Mouse (Mus musculus) c-Kit-positive CD71-positive TER-119-positive erythroid progenitor cells, embryonic 14.5 days (primary cell): ENCODE data around the gene Tctex1d4.

ENCODE experiments used
- DNase-seq: peaks from one replicate; pipeline ENCODE4 v3.0.0-alpha.2; 2013; ENCODE audit warnings: low spot score

The Tctex1d4 gene

DNA sequence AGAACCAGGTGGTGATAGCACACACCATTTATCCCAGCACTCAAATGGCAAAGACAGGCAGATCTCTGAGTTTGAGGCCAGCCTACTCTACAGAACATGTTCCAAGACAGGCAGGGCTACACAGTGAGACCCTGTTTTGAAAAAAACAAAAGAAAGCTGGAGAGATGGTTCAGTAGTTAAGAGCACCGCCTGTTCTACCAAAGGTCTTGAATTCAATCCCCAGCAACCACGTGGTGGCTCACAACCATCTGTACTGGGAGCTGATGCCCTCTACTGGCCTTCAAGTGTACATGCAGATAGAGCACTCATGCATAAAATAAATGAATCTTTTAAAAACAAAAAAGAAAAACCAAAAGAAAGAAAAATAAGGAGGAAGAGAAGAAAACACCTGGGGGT, 12.6 kb downstream of the Tctex1d4 start:
- peak; percentile 62 for DNase-seq

DNA sequence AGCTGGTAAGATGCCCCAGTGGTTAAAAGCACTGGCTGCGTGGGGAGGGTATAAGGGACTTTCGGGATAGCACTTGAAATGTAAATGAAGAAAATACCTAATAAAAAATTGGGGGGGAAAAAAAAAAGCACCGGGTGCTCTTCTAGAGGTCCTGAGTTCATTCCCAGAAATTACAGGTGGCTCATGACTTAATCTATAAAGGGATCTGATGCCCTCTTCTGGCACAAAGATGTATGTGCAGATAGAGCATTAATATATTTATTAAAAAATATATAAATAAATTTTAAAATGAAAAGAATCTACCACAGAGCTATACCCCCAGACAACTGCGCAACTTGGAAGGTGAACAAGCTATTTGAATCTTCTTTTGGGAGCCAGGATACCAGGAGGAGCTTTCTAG, 14.0 kb downstream of the Tctex1d4 start:
- DNase-seq = no peak

DNA sequence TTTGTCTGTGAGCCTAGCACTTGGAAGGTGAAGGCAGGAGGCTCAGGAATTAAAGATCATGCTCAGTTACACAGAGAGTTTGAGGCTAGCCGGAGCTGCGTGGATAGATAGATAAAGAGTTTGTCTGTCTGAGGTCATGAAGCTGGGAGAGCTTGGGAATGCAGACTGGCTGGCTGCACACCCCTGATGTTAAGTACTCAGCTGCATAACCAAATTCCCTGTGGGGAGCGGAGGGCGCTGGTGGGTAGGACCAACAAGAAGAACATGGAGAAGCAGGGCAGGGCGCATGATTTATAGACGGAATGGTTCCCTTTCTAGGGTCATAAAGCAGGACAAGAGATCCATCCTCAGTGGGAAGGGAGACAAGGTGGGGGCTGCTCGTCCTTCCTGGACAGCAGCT, 16.4 kb downstream of the Tctex1d4 start:
- no peak for DNase-seq

DNA sequence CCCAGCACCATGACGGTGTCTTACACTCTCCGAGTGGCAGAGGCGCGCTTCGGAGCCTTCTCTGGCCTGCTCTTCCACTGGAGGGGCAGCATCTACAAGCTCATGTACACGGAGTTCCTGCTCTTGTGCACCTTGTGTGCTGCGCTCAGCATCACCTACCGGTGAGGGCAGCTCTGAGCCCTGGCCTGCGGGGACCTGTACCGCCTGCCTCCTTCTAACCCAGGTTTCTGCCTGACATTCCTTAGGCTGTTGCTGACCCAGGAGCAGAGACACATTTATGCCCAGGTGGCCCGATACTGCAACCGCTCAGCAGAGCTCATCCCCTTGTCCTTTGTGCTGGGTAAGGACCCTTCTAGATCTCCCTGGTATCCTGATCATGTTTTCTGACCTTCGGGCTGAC, 18.7 kb downstream of the Tctex1d4 start:
- no peak for DNase-seq

DNA sequence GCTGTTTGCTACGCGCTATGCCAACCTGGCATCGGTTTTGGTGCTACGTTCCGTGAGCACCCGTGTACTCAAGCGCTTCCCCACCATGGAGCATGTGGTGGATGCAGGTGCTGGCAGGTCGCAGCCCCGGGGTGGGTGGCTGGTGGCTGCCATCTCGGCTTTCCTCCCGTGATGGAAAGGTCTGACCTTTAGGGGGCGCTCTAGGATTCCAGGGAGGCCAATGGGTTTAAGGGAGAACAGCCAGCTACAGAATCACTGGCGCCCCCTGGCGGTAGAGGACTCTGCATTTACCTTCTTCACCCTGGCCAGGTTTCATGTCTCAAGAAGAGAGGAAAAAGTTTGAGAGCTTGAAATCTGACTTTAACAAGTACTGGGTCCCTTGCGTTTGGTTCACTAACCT, 19.6 kb downstream of the Tctex1d4 start:
- DNase-seq = peak; percentile 96

DNA sequence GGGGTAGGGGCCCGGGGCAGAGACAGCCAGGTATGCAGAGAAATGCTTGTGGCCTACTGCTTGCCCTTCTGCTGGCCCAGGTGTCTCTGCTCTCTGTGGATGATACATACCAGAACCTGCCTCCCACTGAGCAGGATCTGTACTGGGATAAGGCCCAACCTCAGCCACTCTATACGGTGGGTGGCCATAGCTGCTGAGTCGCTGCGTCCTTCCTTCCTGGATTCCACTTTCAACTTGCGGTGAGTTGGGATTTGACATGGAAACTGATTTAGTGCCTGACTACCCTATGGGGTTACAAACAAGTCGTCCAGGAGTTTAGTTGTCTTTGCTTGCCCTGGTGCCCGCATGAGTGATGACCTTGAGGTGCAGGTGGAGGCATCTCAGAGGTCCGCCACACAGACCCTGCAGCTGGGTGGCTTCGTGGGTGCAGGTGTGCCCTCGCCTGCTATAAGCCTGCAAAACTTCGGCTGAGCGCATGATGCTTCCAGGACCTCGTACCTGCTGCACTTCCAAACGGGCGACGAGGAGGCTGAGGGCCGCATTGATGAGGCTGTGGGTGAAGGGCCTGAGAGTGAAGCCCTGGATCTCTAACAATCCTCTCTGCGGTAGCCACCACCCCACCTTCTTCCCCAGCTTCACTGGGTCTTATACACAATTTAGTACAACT, 21.6 kb downstream of the Tctex1d4 start:
- no peak for DNase-seq

DNA sequence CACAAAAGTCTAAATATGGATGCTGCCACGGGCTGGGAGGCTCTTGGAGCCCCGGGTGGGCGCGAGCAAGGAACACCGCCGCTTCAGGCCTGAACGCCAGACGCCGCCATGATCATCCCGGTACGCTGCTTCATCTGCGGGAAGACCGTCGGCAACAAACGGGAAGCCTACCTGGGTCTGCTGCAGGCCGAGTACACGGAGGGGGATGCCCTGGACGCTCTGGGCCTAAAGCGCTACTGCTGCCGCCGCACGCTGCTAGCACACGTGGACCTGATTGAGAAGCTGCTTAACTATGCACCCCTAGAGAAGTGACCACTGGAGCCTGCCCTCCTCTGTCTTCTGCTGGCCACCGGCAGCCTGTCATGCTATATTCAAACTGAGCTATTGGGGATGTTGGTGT, 22.2 kb downstream of the Tctex1d4 start:
- no peak for DNase-seq

DNA sequence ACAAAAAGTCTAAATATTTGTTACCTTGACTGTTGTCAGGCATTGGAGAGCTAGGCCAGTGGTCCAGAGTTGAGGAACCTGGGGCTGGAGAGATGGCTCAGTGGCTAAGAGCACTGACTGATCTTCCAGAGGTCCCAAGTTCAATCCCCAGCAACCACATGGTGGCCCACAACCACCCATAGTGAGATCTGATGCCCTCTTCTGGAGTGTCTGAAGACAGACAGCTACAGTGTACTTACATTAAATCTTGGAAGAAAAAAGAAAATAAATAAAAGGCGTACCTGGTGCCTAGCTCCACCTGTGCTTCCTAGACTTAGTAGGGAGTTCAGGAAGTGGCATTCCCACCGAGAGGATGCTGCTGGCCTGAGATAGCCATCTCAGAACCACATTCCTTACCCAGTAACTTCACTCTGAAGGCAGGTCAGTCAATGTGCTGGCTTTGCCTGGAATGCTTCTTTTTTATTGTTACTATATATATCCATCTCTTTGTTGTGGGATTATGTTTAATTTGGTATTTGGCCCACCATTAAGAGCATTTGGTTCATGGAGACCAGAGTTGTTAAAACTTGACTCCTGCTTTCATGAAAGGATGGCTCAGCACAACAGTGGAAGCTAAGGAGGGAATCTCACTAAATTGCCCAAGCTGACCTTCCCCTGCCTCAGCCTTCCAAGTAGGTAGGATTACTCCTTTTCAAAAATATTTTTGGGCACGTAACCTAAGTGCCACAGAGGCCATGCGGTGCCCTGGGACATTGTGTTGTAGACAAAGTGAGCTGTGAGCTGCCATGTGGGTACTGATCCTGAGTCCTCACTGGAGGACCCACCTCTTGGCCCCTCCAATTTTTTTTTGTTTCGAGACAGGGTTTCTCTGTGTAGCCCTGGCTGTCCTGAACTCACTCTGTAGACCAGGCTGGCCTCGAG, 23.0 kb downstream of the Tctex1d4 start:
- no peak for DNase-seq

DNA sequence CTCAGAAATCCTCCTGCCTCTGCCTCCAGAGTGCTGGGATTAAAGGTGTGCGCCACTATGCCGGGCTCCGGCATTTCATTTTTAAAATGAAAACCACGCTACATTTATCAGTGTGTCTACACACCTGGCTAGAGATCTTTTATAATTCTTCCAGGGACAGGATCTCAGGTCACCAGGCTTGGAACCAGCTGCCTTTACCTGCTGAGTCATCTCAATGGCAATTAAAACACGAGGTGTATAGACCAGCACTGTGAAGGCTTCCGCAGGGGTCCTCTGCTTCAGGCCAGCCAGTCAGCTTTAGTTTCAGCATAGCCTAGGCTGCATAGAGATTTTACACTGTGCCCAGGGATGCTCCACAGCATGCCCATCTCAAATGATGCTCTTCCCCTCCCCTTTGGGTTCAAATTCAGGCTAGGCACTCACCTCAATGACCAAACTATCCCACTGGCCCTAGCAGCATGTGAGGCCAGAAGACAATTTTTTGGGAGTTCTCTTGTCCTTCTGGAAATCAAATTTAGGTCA, 23.7 kb downstream of the Tctex1d4 start:
- DNase-seq = no peak

DNA sequence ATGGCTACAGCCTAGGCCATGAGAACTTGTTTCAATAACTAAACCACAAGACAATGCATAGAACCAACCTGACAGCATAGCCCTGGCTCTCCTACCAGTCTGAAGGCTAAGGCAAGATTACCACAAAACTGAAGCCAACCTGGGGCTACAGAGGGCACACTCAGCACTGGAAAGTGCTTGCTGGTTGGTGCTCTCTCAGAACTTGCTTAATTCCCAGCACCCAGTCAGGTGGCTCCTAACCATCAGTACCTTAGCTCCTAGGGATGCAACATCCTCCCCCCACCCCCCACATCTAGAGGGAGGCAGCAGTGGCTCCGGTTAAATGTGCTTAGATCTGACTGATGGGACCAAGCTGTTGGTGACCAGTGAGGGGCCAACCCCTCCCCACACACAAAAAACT, 24.8 kb downstream of the Tctex1d4 start:
- no peak for DNase-seq

DNA sequence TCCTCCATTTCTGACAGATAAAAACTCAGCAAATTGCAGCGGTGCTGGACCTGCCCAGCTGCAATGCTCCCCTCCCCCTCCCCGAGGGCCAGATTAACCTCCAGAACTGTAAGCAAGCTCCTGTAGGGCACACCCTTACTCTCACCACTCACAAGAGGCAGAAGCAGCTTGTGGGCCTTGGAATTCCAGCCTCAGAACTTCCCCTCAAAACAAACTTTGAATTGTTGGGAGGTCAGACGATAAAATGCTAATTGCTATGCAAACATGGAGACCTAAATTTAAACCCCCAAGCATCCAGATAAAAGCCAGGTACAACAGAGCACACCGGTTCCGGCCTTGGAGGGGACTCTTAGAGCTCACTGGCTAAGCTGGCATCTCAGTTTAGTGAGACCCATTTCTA, 26.1 kb downstream of the Tctex1d4 start:
- no peak for DNase-seq

DNA sequence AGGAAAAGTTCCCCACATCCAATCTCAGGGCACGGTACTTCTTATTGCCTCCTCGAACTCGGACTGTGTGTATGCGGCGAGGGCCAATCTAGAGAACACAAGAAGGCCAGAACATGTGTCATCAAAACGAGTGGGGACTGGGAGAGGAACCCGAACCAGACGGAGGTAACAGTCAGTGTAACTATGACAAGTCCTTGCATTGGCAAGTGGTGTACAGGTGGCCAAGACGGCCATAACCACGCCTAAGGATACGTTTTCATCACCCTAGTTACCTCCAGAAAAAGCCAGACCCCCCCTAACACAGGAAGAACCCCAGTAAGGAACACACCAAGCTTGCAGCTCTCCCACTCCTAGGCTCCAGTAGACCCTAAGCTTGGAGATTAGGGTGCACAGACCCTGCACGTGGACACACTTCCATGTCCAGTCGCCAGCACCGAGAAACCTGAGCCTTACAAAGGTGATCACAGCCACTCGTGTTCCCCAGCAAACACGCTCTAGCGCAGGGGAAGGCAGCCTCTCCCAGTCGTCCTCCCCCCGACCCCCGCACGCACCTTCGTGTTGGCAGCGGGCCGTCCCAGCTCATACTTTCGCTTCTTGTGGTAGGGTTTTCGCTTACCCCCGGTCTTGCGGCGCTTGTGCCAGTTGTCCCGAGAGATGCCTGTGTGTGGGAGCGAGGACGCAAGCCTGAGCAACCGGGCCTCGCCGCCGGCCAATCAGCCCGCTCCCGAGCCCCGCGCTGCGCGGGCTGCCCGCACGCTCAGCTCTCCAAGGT, 28.6 kb downstream of the Tctex1d4 start:
- DNase-seq = no peak

DNA sequence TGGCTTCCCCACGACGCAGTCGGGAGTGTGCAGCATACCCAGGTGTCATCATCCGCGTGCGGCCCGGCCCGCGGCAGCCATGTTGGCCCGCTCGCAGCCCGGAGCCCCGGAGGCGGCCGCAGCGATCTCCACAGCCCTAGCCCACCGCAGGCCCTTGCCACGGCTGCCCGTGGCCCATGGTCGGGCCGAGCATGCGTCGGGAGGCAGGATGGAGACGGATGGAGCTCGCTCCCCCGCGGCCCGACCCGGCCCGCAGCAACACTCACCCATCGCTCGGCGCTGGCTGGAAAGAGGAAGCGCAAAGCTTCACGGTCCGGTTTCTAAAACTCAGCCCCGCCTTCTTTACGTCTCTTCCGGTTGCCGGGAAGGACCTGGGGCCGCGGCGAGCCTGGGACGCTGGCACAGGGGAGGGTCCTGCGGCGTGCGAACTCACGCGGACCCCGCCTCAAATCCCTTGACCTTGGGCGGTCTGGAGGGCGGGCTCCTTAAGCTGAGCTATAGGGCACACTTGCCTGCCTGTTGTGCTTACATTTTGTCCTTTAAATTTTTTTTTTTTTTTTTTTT, 29.3 kb downstream of the Tctex1d4 start, which contains the start of gene Rps8:
Gene Rps8 (minus strand): TSS at position 452 of the 564 bp plus-strand sequence.
- peak; percentile 77 for DNase-seq

DNA sequence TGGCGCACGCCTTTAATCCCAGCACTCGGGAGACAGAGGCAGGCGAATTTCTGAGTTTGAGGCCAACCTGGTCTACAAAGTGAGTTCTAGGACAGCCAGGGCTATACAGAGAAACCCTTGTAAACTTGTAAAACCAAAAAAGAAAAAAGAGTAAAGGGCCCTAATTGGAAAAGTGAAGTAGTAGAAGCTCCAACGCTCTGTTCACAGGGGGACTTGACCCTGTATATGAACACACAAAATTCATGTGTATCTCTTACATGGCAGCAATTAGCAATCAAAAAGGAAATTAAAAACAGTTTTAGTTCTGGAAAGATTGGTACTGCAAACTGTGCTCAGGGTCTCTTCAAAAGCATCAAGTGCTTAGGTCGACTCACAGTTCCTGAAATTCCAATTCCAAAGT, 29.8 kb downstream of the Tctex1d4 start:
- DNase-seq = no peak

DNA sequence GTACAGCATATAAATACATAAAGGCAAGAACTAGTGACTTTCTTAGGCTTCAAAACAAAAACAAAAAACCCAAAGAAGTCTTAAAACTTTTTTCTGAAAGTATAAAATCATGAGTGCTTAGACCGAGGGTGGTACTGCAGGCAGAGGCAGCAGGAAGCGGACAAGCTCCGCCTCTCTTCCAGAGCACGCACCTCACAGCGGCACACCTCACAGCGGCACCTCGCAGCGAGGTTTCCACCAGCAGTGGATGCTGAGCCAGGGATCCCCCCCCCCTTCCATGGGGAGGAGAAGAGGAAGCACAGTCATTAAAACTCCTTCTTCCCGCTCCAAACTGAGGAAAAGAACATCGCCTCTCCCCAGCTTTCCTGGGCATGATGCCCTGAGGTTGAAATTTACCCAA, 33.1 kb downstream of the Tctex1d4 start:
- DNase-seq = no peak

DNA sequence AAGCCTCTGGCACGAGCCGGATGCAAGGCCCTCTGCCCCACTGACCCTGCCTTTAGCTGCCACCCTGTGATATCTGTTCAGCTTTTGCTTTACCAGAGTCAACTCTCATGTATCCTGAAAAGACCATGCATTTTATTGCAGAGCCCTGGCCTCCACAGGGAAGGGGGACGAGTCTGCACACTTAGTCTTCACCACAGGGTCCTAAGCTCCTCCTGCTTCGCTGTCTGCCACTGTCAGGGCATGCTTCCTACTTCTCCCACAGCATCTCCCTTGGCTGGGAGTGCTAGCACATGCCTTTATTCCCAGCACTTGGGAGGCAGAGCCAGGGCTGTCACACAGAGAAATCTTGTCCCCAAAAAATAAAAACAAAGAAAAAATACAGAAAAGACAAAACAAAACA, 34.6 kb downstream of the Tctex1d4 start:
- no peak for DNase-seq

DNA sequence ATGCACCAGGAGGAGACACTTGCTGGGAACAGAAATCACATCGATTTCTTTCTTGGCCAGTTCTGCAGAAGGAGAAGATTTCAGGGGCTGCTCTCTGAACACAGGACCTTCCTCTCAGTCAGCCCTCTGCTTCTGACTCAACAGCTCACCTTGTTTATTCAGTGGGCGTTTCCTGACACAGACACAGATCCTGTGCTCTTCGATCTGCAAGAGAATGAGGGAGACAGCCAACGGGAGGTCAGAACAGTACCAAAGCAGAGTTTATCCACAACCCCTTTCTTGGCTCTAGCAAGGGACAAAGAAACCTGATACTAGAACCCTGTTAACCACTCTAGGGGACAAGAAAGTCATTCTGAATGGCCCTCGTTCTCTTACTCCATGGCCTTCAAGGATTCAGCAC, 43.3 kb downstream of the Tctex1d4 start:
- DNase-seq = no peak
